Mouse (Mus musculus): ENCODE measurements around the gene Tnfrsf21. TPM values are rescaled to one million over a fixed set of nuclear protein-coding genes. Genes with fewer than 3 reads are reported as not detected.

Gene Tnfrsf21
- polyA plus RNA-seq, 1 experiment from 2014 or later, result 52.6 TPM

DNA sequence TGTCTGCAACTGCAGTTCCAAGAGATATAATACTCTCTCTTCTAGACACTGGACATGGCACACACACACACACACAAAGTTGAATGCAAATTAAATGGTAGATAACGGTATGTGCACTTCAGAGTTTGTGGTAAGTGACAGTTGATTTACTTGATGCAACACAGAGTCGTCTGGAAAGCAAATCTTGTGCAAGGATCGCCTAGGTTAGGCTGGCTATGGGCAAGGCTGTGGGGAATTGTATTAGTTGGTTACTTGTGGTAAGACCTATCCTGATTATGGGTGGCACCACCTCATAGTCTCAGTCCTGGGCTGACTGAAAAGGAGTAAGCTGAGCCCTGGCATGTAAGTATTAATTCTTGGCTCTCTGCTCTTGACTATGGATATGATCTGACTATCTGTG lies 112.0 kb downstream of the Tnfrsf21 start:
- DNase-seq (ENCODE audit: low spot score), result no peak
- no peaks in the 10 kb centered on the region for H3K9me3 ChIP-seq (replicated peaks; ENCODE audit: low read length)
- no peak overlapping the region for H3K9ac ChIP-seq (ENCODE audit: low read depth, low read length)
- ATAC-seq (replicated peaks; ENCODE audit: low FRiP score, low read depth), result no peak
- no peaks in the 10 kb centered on the region for H3K27me3 ChIP-seq (ENCODE audit: insufficient read depth, low read length)
- no peak for TF ChIP-seq CTCF (IDR thresholded peaks at IDR 0.05; ENCODE audit: low read depth)
- WGBS, result 78% methylated on average over 3 of the region's 3 CpGs
- no peak overlapping the region for H3K4me2 ChIP-seq (ENCODE audit: low read length)
- H3K36me3 ChIP-seq (ENCODE audit: insufficient read depth, low read length), result no peaks in the 10 kb centered on the region
- H3K4me1 ChIP-seq (replicated peaks; ENCODE audit: insufficient read depth, low read length), result no peaks in the 10 kb centered on the region
- H3K27ac ChIP-seq, result no peak overlapping the region
- H3K4me3 ChIP-seq (replicated peaks; ENCODE audit: low read depth, low read length), result no peak overlapping the region

DNA sequence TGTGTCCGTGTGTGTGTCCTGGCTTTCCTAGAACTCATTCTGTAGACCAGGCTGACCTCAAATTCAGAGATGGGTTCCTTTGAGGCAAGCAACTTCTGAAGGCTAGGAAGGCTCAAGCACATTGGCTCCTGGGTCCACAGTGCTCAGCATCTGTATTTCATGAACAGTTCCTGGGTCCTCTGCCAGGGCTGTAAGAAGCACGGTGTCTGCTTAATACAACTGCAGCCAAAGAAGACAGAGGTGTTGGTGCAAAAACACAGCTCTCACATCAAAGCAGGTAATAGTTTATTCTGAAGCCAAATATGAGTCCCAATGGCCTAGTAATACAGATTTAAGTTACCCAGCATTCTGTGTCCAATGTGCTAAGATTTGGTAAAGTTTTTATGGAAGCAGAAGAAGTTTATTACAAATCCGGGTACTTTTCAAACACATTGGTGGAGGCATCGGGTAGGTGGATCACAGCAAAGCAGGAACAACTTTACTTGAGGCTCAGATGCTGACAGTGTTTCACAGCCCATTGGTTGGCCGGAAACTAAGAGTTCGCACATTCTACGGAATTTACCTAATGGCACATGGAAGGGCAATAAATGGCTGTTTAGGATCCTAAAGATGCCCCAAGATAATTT lies 112.7 kb downstream of the Tnfrsf21 start:
- WGBS, result 86% methylated on average over 7 of the region's 7 CpGs
- no peak overlapping the region for H3K9ac ChIP-seq (ENCODE audit: low read depth, low read length)
- no peaks in the 10 kb centered on the region for H3K36me3 ChIP-seq (ENCODE audit: insufficient read depth, low read length)
- ATAC-seq (replicated peaks; ENCODE audit: low FRiP score, low read depth) (no peak), DNase-seq (ENCODE audit: low spot score) (no peak)
- no peak overlapping the region for H3K4me3 ChIP-seq (replicated peaks; ENCODE audit: low read depth, low read length)
- no peaks in the 10 kb centered on the region for H3K27me3 ChIP-seq (ENCODE audit: insufficient read depth, low read length)
- H3K4me1 ChIP-seq (replicated peaks; ENCODE audit: insufficient read depth, low read length), result no peaks in the 10 kb centered on the region
- TF ChIP-seq CTCF (IDR thresholded peaks at IDR 0.05; ENCODE audit: low read depth), result no peak
- H3K4me2 ChIP-seq (ENCODE audit: low read length), result no peak overlapping the region
- no peak overlapping the region for H3K27ac ChIP-seq
- no peaks in the 10 kb centered on the region for H3K9me3 ChIP-seq (replicated peaks; ENCODE audit: low read length)

DNA sequence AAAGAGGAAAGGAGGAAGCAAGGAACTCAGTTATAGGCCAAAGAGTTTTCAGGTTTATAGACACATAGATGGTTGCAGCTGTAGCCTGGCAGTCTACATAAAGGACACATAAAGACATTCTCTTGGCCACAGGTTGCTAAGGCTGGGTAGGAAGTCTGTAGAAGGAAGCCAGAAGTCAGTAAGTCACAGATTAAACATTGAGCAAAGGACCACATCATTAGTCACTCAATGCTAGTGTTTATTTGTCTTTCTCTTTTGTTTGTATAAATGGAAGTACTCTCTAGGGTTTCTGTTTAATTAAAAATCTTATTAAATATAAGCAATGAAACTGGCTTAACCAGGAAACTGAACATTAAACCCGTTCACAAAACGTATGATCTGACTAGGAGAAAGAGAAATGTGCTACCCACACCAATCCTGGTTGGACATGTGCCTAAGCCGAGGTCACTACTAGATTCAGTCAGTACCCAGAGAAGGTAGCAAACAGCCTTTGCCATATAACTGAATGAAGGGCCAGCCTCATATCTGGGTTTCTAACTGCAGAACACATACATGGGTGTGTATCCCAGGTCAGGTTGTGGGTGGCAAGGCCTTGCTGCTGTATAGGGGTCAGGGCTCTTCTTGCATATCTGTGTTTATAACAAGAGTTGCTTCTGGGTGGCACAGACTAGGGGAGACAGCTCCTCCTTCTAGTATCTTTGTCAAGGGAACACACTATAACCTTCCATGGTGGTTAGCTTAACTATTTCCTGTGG lies 113.9 kb downstream of the Tnfrsf21 start:
- Histone ChIP-seq H3K27me3 (ENCODE audit: insufficient read depth, low read length) (no peaks in the 10 kb centered on the region), H3K27ac (no peak overlapping the region), H3K9ac (ENCODE audit: low read depth, low read length) (no peak overlapping the region), H3K36me3 (ENCODE audit: insufficient read depth, low read length) (no peaks in the 10 kb centered on the region), H3K4me1 (replicated peaks; ENCODE audit: insufficient read depth, low read length) (no peaks in the 10 kb centered on the region), H3K4me2 (ENCODE audit: low read length) (no peak overlapping the region), H3K4me3 (replicated peaks; ENCODE audit: low read depth, low read length) (no peak overlapping the region), H3K9me3 (replicated peaks; ENCODE audit: low read length) (no peaks in the 10 kb centered on the region)
- whole genome bisulfite sequencing, result 71% methylated on average over 3 of the region's 3 CpGs
- DNase-seq (ENCODE audit: low spot score) (no peak), ATAC-seq (replicated peaks; ENCODE audit: low FRiP score, low read depth) (no peak)
- no peak for TF ChIP-seq CTCF (IDR thresholded peaks at IDR 0.05; ENCODE audit: low read depth)

DNA sequence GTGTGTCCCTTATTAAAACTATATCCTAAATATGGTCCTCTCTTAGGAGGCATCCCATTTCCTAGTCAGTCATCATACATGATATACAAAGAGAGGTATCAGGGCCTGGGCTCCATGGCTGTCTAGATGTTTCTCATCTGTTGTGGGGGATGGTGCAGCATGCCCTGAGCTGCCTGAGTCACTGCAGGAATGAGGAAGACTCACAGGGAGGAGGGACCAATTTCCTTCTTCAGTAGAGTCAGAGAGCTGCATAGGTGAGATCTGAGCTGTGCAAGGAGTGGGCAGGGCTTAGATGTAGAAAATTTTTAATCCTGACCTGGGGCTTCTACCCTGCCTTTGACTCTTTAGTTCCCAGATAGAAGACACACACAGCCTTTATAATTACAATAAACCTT lies 114.5 kb downstream of the Tnfrsf21 start:
- Histone ChIP-seq H3K9me3 (replicated peaks; ENCODE audit: low read length) (no peaks in the 10 kb centered on the region), H3K4me3 (replicated peaks; ENCODE audit: low read depth, low read length) (no peak overlapping the region), H3K9ac (ENCODE audit: low read depth, low read length) (no peak overlapping the region), H3K36me3 (ENCODE audit: insufficient read depth, low read length) (no peaks in the 10 kb centered on the region), H3K27ac (no peak overlapping the region), H3K4me1 (replicated peaks; ENCODE audit: insufficient read depth, low read length) (no peaks in the 10 kb centered on the region), H3K27me3 (ENCODE audit: insufficient read depth, low read length) (no peaks in the 10 kb centered on the region), H3K4me2 (ENCODE audit: low read length) (no peak overlapping the region)
- no peak for TF ChIP-seq CTCF (IDR thresholded peaks at IDR 0.05; ENCODE audit: low read depth)
- no peak for ATAC-seq (replicated peaks; ENCODE audit: low FRiP score, low read depth)
- no peak for DNase-seq (ENCODE audit: low spot score)

DNA sequence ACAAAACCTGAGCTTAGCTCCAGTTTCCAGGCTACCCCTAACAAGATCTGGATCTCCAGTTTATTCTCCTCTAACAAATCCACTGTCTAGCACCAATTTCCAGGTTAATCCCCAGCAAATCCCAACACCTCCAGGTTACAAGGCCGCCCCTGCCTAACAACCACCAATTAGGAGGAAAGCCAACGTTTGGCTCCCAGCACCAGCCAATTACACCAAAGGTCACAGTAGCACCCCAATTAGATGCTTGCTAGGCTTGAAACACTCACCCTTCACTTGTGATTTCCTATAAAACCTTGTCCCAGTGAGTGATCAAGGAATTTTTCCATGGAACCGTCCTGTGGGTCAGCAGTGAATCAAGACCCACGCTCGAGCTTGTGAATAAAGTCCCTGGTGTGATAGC lies 116.1 kb downstream of the Tnfrsf21 start:
- WGBS, result 74% methylated on average over 5 of the region's 5 CpGs
- Histone ChIP-seq H3K4me1 (replicated peaks; ENCODE audit: insufficient read depth, low read length) (no peaks in the 10 kb centered on the region), H3K27me3 (ENCODE audit: insufficient read depth, low read length) (no peaks in the 10 kb centered on the region), H3K4me2 (ENCODE audit: low read length) (no peak overlapping the region), H3K36me3 (ENCODE audit: insufficient read depth, low read length) (no peaks in the 10 kb centered on the region), H3K4me3 (replicated peaks; ENCODE audit: low read depth, low read length) (no peak overlapping the region), H3K27ac (no peak overlapping the region), H3K9me3 (replicated peaks; ENCODE audit: low read length) (no peaks in the 10 kb centered on the region), H3K9ac (ENCODE audit: low read depth, low read length) (no peak overlapping the region)
- ATAC-seq (replicated peaks; ENCODE audit: low FRiP score, low read depth) (no peak), DNase-seq (ENCODE audit: low spot score) (no peak)
- TF ChIP-seq CTCF (IDR thresholded peaks at IDR 0.05; ENCODE audit: low read depth), result no peak

DNA sequence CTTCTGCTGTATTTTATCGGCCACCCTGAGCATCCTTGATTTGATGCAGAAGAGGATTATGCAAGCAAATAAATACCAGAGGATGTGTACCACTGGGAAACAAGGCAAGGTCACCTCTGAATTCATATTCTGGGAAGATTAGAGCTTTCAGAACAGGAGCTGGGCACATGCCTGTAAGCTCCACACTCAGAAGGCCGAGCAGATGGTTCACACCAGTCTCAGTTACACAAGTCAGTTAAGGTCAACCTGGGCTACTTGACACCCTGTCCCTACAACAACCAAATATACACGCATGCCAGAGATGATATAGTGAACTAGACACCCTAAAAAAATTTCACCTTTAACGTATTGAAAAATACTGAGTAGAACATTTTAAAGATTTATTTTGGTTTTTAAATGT lies 116.8 kb downstream of the Tnfrsf21 start:
- Histone ChIP-seq H3K9ac (ENCODE audit: low read depth, low read length) (no peak overlapping the region), H3K9me3 (replicated peaks; ENCODE audit: low read length) (no peaks in the 10 kb centered on the region), H3K4me2 (ENCODE audit: low read length) (no peak overlapping the region), H3K4me3 (replicated peaks; ENCODE audit: low read depth, low read length) (no peak overlapping the region), H3K4me1 (replicated peaks; ENCODE audit: insufficient read depth, low read length) (no peaks in the 10 kb centered on the region), H3K27ac (no peak overlapping the region), H3K27me3 (ENCODE audit: insufficient read depth, low read length) (no peaks in the 10 kb centered on the region), H3K36me3 (ENCODE audit: insufficient read depth, low read length) (no peaks in the 10 kb centered on the region)
- no peak for TF ChIP-seq CTCF (IDR thresholded peaks at IDR 0.05; ENCODE audit: low read depth)
- WGBS, result 71% methylated on average over 4 of the region's 4 CpGs
- no peak for DNase-seq (ENCODE audit: low spot score)
- ATAC-seq (replicated peaks; ENCODE audit: low FRiP score, low read depth), result no peak

Measured in kidney, postnatal 0 days (tissue).